Mouse (Mus musculus): ENCODE data around the gene Apeh. TPM values are rescaled to one million over a fixed set of nuclear protein-coding genes. Genes with fewer than 3 reads are reported as not detected.
"Not testable (repeated sequence)": the region's sequence is repeated elsewhere in the genome, so short reads cannot be mapped to it uniquely, and the experiment has no call there.

The Apeh gene
- total RNA-seq (2021) = 10 to 100 TPM; 31.1 to 37.6 TPM

GRCm38 (mm10) chr9:108094184-108094941 is at the start of gene Apeh:
Gene Apeh, minus strand, starts transcription at chr9:108094606.
- DNase-seq = peak; percentile 84 to 86

- DNase-seq = no peak
Observed at GRCm38 (mm10) chr9:108143470-108143869, 49.1 kb upstream of the Apeh start.

GRCm38 (mm10) chr9:108141387-108141786 is 47.0 kb upstream of the Apeh start:
- no peak for DNase-seq

GRCm38 (mm10) chr9:108139963-108140695 is 45.7 kb upstream of the Apeh start:
- no peak for DNase-seq

GRCm38 (mm10) chr9:108139169-108139962 is 45.0 kb upstream of the Apeh start:
- DNase-seq = no peak

- DNase-seq = no peak
Observed at GRCm38 (mm10) chr9:108138118-108138517, 43.7 kb upstream of the Apeh start.

- peak; percentile 83 to 86 for DNase-seq
Observed at GRCm38 (mm10) chr9:108137523-108137922, 43.1 kb upstream of the Apeh start.

- DNase-seq = no peak
Observed at GRCm38 (mm10) chr9:108136930-108137462, 42.6 kb upstream of the Apeh start.

- no peak for DNase-seq
Observed at GRCm38 (mm10) chr9:108136225-108136624, 41.8 kb upstream of the Apeh start.

GRCm38 (mm10) chr9:108135679-108136078 is 41.3 kb upstream of the Apeh start:
- not testable (repeated sequence) for DNase-seq

GRCm38 (mm10) chr9:108133478-108133877 is 39.1 kb upstream of the Apeh start:
- DNase-seq = no peak

- DNase-seq = no peak
Observed at GRCm38 (mm10) chr9:108132373-108132772, 38.0 kb upstream of the Apeh start.

- no peak for DNase-seq
Observed at GRCm38 (mm10) chr9:108131502-108131901, 37.1 kb upstream of the Apeh start.

GRCm38 (mm10) chr9:108129042-108129948 is 34.9 kb upstream of the Apeh start:
- no peak for DNase-seq

- DNase-seq = no peak
Observed at GRCm38 (mm10) chr9:108128248-108128647, 33.8 kb upstream of the Apeh start.

GRCm38 (mm10) chr9:108126436-108127180 is 32.2 kb upstream of the Apeh start:
- no peak for DNase-seq

GRCm38 (mm10) chr9:108125731-108126130 is 31.3 kb upstream of the Apeh start:
- no peak for DNase-seq

- no peak for DNase-seq
Observed at GRCm38 (mm10) chr9:108123916-108124315, 29.5 kb upstream of the Apeh start.

- DNase-seq = no peak
Observed at GRCm38 (mm10) chr9:108121170-108121969, 27.0 kb upstream of the Apeh start.

GRCm38 (mm10) chr9:108120671-108121070 is 26.3 kb upstream of the Apeh start:
- no peak for DNase-seq

All from layer of hippocampus, postnatal 36 days (tissue).